Mouse (Mus musculus): Measurements from ENCODE around the gene Inpp5k.

Inpp5k gene

GRCm38 (mm10) chr11:75635315-75635714 lies 4.5 kb downstream of the Inpp5k start:
- CTCF ChIA-PET = interaction anchor here in 2 of 4 experiments (0.6 to 0.9 kb wide), 2 partner anchors 17 to 18 kb away, joined by 3 to 4 read pairs; no protein-coding TSS in a partner anchor
- POLR2A ChIA-PET = interaction anchor here in 3 of 4 experiments (0.6 to 4.3 kb wide), 13 partner anchors 7 to 73 kb away, joined by 3 to 31 read pairs (median 4); partner anchors contain the start of gene Myo1c (in 1 of the 3)

GRCm38 (mm10) chr11:75643323-75643722 lies 12.5 kb downstream of the Inpp5k start:
- ChIA-PET CTCF (interaction anchor here in 1 of 4 experiments (0.7 kb wide), 1 partner anchor 113 kb away, joined by 4 read pairs; no protein-coding TSS in a partner anchor), POLR2A (interaction anchor here in 3 of 4 experiments (1.0 to 3.7 kb wide), 15 partner anchors 8 to 93 kb away, joined by 3 to 17 read pairs (median 4); partner anchors contain the start of genes Inpp5k (in 1 of the 3) and Ywhae (in 1 of the 3))

- POLR2A ChIA-PET = interaction anchor here in 3 of 4 experiments (0.5 to 3.4 kb wide), 19 partner anchors 9 to 103 kb away, joined by 3 to 14 read pairs (median 4); partner anchors contain the start of genes Inpp5k (in 2 of the 3) and Ywhae (in 1 of the 3)
- CTCF ChIA-PET = no interaction called here
Measured at GRCm38 (mm10) chr11:75644684-75645083, 13.9 kb downstream of the Inpp5k start.

- CTCF ChIA-PET = no interaction called here
- POLR2A ChIA-PET = interaction anchor here in 2 of 4 experiments (1.8 to 6.1 kb wide), 4 partner anchors 16 to 31 kb away, joined by 5 to 49 read pairs (median 8); partner anchors contain the start of genes Crk (in 1 of the 2) and Inpp5k (in 1 of the 2)
Measured at GRCm38 (mm10) chr11:75647681-75648211, 17.0 kb downstream of the Inpp5k start.

- ChIA-PET CTCF (interaction anchor here in 1 of 4 experiments (0.6 kb wide), 1 partner anchor 28 kb away, joined by 3 read pairs; no protein-coding TSS in a partner anchor), POLR2A (interaction anchor here (0.6 to 6.1 kb wide), 21 partner anchors 8 to 610 kb away, joined by 3 to 49 read pairs (median 5); partner anchors contain the start of genes Inpp5k (in 2 of the 4) and Pitpna (in 1 of the 4))
Measured at GRCm38 (mm10) chr11:75649155-75649561, 18.4 kb downstream of the Inpp5k start.

- ChIA-PET CTCF (interaction anchor here in 1 of 4 experiments (2.2 kb wide), 1 partner anchor 19 kb away, joined by 10 read pairs; the partner anchor contains the start of gene Inpp5k), POLR2A (interaction anchor here in 3 of 4 experiments (0.8 to 6.1 kb wide), 19 partner anchors 9 to 189 kb away, joined by 3 to 49 read pairs (median 6); partner anchors contain the start of genes Inpp5k (in 2 of the 3), Pitpna (in 1 of the 3) and Tlcd2 (in 1 of the 3))
Measured at GRCm38 (mm10) chr11:75650311-75650710, 19.5 kb downstream of the Inpp5k start, which contains the start of gene Myo1c. TSS of gene Myo1c (plus strand) at chr11:75650504.

GRCm38 (mm10) chr11:75650958-75651425 lies 20.2 kb downstream of the Inpp5k start:
- ChIA-PET CTCF (interaction anchor here in 1 of 4 experiments (2.2 kb wide), 1 partner anchor 20 kb away, joined by 10 read pairs; the partner anchor contains the start of gene Inpp5k), POLR2A (interaction anchor here in 2 of 4 experiments (1.0 to 6.1 kb wide), 22 partner anchors 10 to 190 kb away, joined by 3 to 49 read pairs (median 6); partner anchors contain the start of genes Inpp5k (in 2 of the 2), Crk (in 1 of the 2), Slc43a2 (in 1 of the 2) and Tlcd2 (in 1 of the 2))

GRCm38 (mm10) chr11:75651426-75652221 lies 20.8 kb downstream of the Inpp5k start:
- POLR2A ChIA-PET = interaction anchor here (0.6 to 7.1 kb wide), 47 partner anchors 9 to 405 kb away, joined by 3 to 73 read pairs (median 5); partner anchors contain the start of genes Inpp5k (in 3 of the 4), Crk (in 2 of the 4), Tlcd2 (in 2 of the 4) and Pitpna (in 1 of the 4)
- CTCF ChIA-PET = interaction anchor here in 3 of 4 experiments (0.5 to 2.2 kb wide), 11 partner anchors 20 to 653 kb away, joined by 3 to 10 read pairs (median 3); partner anchors contain the start of genes Crk (in 1 of the 3), Inpp5k (in 1 of the 3) and Rilp (in 1 of the 3)

GRCm38 (mm10) chr11:75652222-75652941 lies 21.6 kb downstream of the Inpp5k start:
- ChIA-PET CTCF (interaction anchor here in 3 of 4 experiments (0.5 to 2.2 kb wide), 12 partner anchors 12 to 652 kb away, joined by 3 to 10 read pairs (median 3); partner anchors contain the start of genes Crk (in 1 of the 3), Inpp5k (in 1 of the 3) and Rilp (in 1 of the 3)), POLR2A (interaction anchor here (0.6 to 7.1 kb wide), 43 partner anchors 8 to 406 kb away, joined by 3 to 73 read pairs (median 5); partner anchors contain the start of genes Inpp5k (in 3 of the 4), Crk (in 2 of the 4), Pitpna (in 1 of the 4) and Slc43a2 (in 1 of the 4))

GRCm38 (mm10) chr11:75652942-75653684 lies 22.3 kb downstream of the Inpp5k start:
- ChIA-PET POLR2A (interaction anchor here in 3 of 4 experiments (0.9 to 7.1 kb wide), 37 partner anchors 8 to 198 kb away, joined by 3 to 73 read pairs (median 7); partner anchors contain the start of genes Crk (in 2 of the 3), Inpp5k (in 2 of the 3), Tlcd2 (in 1 of the 3) and Wdr81 (in 1 of the 3)), CTCF (interaction anchor here in 3 of 4 experiments (0.6 to 1.2 kb wide), 4 partner anchors 46 to 330 kb away, joined by 3 to 12 read pairs (median 3); partner anchors contain the start of gene Rilp (in 1 of the 3))

- POLR2A ChIA-PET = interaction anchor here in 3 of 4 experiments (0.6 to 7.1 kb wide), 61 partner anchors 9 to 821 kb away, joined by 3 to 73 read pairs (median 4); partner anchors contain the start of genes Ywhae (in 3 of the 3), Crk (in 2 of the 3), Rilp (in 2 of the 3) and Tlcd2 (in 2 of the 3)
- CTCF ChIA-PET = interaction anchor here in 3 of 4 experiments (0.5 to 2.1 kb wide), 6 partner anchors 18 to 329 kb away, joined by 3 to 12 read pairs (median 4); partner anchors contain the start of genes Crk (in 1 of the 3) and Rilp (in 1 of the 3)
Measured at GRCm38 (mm10) chr11:75653781-75654470, 23.1 kb downstream of the Inpp5k start.

- ChIA-PET POLR2A (interaction anchor here in 3 of 4 experiments (0.6 to 7.1 kb wide), 69 partner anchors 9 to 822 kb away, joined by 3 to 73 read pairs (median 5); partner anchors contain the start of genes Crk (in 3 of the 3), Ywhae (in 3 of the 3), Inpp5k (in 2 of the 3) and Rilp (in 2 of the 3)), CTCF (interaction anchor here in 3 of 4 experiments (0.6 to 2.1 kb wide), 5 partner anchors 24 to 144 kb away, joined by 3 to 10 read pairs (median 3); partner anchors contain the start of genes Crk (in 1 of the 3) and Rilp (in 1 of the 3))
Measured at GRCm38 (mm10) chr11:75654471-75655390, 23.9 kb downstream of the Inpp5k start.

- ChIA-PET POLR2A (interaction anchor here in 3 of 4 experiments (0.6 to 7.1 kb wide), 36 partner anchors 9 to 359 kb away, joined by 3 to 73 read pairs (median 7); partner anchors contain the start of genes Crk (in 3 of the 3), Inpp5k (in 3 of the 3), Tlcd2 (in 2 of the 3) and Rilp (in 1 of the 3)), CTCF (interaction anchor here in 2 of 4 experiments (0.9 to 2.1 kb wide), 3 partner anchors 9 to 145 kb away, joined by 3 to 10 read pairs (median 3); partner anchors contain the start of gene Rilp (in 1 of the 2))
Measured at GRCm38 (mm10) chr11:75655621-75656545, 25.1 kb downstream of the Inpp5k start.
